Mouse (Mus musculus) liver (tissue): Measurements from ENCODE around the gene Galt.
"Not testable (repeated sequence)": the region's sequence is repeated elsewhere in the genome, so short reads cannot be mapped to it uniquely, and the experiment has no call there.

ENCODE experiments used
- DNase-seq: peaks from one replicate; pipeline ENCODE4 v3.0.0-alpha.2; 2020; ENCODE audit warnings: mixed read lengths

The Galt gene

GRCm38 (mm10) chr4:41740380-41741157 is 14.5 kb upstream of the Galt start:
- peak; percentile 32 for DNase-seq

DNA sequence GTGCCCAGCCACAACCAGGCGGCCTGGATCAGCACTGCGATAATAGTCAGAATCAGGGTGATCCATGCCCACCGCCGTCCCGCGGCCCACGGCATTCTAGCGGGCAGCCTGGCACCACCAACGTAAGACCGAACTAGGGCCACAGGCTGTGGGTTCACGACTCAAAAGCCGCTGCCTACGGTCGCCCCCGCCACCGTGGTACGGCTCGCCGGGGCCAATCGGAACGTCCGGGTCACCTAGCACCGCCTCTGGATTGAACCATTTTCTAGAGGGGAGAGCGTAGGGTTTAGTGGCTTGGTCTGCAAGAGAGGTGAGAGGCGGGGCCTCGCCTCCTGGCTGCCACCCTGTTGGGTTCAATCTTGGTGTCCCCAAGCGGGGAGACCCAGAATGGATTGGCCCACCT is 13.9 kb upstream of the Galt start:
- peak; percentile 91 for DNase-seq

DNA sequence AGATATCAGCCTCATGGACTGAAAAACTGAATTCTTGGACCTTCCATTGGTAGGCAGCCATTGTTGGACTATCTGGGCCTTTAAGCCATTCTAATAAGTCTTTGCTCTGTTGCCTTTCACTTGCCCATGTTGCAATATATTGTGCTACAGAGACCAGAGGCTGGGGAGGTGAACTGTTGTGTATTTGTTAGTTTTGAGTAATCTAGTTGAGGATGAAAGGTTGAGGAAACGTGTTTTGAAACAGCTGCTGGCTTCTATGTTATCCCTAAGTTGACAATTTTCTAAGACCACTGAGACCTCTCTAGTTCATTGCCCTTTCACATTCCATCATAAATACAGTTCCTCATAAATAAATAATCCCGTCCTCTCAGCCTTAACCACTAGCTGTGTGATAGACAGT is 10.9 kb upstream of the Galt start:
- no peak for DNase-seq

GRCm38 (mm10) chr4:41745021-41745420 is 10.0 kb upstream of the Galt start:
- no peak for DNase-seq

DNA sequence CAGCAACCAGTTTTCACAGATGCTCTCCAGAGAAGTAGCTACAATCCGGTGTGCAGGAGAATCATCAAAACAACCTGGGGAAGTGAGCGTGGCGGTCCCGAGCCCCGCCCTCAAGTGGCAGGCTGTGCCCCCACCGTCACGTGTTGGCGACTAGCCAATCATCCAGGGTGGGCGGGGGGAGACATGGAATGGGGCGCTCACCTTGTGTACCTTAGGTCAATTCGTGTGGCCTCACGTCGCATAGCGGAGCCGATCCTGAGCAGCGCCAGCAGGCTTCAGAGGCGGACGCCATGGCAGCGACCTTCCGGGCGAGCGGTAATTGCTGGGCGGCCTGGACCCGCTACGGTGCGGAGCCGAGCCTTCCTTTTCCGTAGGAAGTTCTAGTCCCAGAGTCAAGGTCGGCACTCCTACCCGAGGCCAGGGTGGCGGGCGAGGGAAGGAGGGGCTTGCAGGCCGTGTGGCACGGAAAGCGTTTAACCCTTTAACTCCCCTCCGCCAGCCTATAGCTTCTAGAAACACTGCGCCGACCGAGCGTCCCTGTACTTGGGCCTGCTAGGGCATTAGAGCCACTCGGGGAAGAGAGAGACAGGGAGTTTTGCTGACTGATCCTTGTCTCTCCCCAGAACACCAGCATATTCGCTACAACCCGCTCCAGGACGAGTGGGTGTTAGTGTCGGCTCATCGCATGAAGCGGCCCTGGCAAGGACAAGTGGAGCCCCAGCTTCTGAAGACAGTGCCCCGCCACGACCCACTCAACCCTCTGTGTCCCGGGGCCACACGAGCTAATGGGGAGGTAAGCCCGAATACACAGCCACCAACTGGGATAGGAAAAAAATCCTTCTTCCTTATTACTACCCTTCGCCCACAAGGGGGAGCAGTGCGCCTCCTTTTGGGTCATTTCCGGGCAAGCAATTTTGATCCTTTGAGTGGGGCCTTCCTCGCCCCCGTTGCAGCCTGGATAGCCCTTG is 594 bp downstream of the Galt start, which contains the start of gene Sigmar1:
TSS of gene Sigmar1 (minus strand) at position 820 of the 968 bp plus-strand sequence.
- peak; percentile 91 for DNase-seq

- DNase-seq: no peak
These were observed 1.4 kb downstream of the Galt start for GRCm38 (mm10) chr4:41756440-41756839.

DNA sequence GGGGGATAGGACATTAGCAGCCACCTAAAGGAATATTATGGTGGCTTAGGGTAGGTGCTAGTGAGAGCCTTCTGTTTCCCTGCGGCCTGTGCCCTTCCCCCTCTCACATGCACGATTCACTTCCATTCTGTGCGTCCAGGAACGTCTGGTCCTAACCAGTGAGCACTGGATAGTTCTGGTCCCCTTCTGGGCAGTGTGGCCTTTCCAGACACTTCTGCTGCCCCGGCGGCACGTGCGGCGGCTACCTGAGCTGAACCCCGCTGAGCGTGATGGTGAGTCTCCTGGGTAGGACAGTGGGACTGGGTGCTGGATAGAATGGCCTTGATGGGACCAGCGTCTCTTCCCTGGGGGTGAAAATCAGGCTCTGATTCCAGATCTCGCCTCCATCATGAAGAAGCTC is 2.3 kb downstream of the Galt start:
- no peak for DNase-seq

GRCm38 (mm10) chr4:41758021-41758420 is 3.0 kb downstream of the Galt start:
- no peak for DNase-seq

DNA sequence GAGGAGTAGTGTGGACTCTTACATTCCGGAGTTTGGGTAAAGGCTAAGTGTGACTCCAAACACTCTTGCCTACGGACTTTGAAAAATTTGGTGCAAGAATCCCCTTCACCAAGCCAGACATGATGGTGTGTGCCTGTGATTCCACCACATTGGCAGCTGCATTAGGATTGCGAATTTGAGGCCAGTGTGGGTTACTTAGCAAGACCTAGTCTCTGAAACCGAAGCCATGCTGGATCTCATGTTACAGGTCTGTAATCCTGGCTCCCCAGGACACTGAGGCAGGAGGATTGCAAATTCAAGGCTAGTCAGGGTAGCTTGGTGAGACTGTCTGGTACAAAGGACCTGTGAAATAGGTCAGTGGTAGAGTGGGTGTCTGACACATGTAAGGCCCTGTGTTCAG is 3.7 kb downstream of the Galt start:
- DNase-seq: no peak

- DNase-seq: no peak
These were observed 4.2 kb downstream of the Galt start for GRCm38 (mm10) chr4:41759206-41759605.

DNA sequence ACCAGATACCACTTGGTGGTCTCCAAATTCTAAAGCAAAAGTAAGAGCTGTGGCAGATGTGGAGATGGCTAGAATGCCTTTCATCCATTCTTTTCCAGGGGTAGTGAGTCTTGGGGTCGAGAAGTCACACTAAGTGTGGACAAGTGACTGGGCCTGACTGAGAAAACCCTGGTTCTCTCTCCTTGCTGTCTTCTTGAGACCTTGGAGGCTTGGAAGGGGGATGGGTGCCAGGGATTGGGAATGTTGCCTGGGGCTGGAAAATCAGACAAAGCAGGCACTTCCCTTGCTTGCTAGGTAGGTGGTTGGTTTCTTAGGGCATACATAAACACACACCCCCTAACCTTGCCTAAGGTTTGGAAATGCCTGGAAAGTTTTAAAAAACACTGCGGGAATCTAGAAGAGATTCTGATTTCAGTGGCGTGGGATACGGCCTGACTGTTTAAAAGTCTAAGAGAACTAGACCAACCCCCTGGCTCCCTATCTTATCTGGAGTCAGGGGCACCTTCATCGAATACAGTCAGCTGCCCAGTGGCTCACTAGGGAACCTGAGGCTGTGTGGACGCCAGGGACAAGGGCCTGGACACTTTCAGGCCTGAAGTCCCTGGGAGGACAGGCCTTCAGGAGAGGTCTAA is 4.7 kb downstream of the Galt start:
- DNase-seq: no peak

GRCm38 (mm10) chr4:41760288-41760721 is 5.3 kb downstream of the Galt start:
- DNase-seq: peak; percentile 92

GRCm38 (mm10) chr4:41760911-41761310 is 5.9 kb downstream of the Galt start:
- no peak for DNase-seq

- DNase-seq: no peak
These were observed 6.7 kb downstream of the Galt start for GRCm38 (mm10) chr4:41761680-41762079.

GRCm38 (mm10) chr4:41762099-41762687 is 7.2 kb downstream of the Galt start:
- peak; percentile 62 for DNase-seq

DNA sequence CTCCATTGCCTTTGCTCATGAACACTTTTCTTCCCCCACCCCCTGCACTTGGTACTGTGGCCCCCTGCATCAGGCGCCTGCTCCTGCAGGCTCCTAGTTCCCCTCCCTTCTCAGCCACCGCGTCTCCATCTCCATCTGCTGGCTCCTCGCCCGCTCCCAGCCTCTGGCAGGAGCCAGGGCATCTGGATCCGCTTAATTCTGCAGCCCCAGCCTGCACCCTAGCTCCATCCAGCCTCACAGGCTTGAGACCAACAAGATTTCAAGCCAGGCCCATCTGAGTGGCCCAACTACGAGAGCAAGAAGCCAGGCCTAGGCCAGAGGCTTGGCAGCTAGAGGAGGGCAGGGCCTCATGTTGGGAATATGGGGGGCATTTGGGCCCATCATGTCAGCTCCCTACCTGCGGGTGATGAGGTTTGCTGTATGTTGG is 7.7 kb downstream of the Galt start:
- DNase-seq: peak; percentile 24

DNA sequence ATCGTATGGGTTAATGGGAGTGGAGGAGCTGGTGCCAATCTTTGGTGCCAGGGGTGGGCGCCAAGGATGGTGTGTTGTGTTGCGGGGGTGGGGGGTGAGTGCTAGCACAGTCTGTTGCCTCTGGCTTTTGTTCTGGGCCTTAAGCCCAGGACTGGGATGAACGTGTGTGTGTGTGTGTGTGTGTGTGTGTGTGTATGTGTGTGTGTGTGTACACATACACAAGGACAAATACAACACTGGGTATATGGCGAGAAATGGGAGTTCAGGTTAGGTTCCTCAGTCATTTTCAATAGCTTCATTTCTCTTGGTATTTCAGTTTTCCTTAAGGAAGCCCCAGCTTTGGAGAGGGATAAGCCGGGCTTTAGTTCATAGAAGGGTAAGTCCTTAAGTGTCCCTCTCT is 8.1 kb downstream of the Galt start:
- not testable (repeated sequence) for DNase-seq

DNA sequence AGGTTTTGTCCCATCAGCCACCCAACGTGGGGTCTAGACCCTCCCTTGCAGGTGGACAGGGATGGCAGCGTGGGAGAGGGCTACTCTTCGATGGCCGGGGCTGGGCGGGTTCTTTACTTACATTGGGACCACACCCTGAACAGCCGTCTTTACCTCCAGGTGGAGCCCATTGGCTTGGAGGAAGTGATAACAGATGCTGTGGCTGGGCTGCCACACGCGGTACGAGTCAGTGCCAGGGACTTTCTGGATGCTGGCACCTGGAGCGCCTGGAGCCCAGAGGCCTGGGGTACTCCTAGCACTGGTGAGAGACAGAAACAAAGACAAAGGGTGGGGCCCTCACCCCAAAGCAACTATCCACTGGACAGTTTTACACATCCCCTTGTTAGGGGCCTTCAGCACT is 12.3 kb downstream of the Galt start:
- DNase-seq: not testable (repeated sequence)

GRCm38 (mm10) chr4:41772946-41773345 is 17.9 kb downstream of the Galt start:
- DNase-seq: not testable (repeated sequence)

DNA sequence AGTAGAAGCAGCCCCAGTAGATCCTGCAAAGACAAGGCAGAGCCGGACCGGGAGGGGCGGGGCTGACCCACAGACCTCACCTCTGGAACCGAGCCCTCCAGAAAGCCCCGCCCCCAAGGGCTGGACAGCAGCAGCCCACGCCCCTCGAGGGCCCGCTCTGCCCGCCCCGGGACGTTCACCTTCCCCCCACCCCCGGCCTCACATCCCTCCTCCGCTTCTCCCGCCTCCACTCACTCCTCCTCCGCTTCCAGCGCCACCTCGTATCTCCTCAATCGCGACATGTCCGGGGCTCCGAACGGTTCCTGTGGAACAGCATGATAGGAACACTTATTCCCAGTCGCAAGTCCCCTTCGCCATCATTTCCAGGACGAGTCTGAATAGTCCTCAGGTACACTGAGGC is 18.5 kb downstream of the Galt start:
- DNase-seq: peak; percentile 77

- peak; percentile 84 for DNase-seq
These were observed 19.0 kb downstream of the Galt start, which contains the start of gene Ccl27a for GRCm38 (mm10) chr4:41774002-41774401. TSS of gene Ccl27a (minus strand) at chr4:41774247.

GRCm38 (mm10) chr4:41774506-41774905 is 19.5 kb downstream of the Galt start:
- not testable (repeated sequence) for DNase-seq

GRCm38 (mm10) chr4:41775840-41776239 is 20.8 kb downstream of the Galt start:
- DNase-seq: not testable (repeated sequence)
